Mouse (Mus musculus) cerebellum, adult 11-12 months (tissue): ENCODE measurements at regions not wholly inside any gene's neighbourhood (a gene's known extent, or its start where the extent isn't known, plus 50 kb on each side); places are given as distances from the start of the nearest gene placed in this dataset.

Experiments
- DNase-seq: peaks from one replicate; pipeline ENCODE4 v3.0.0; 2022

DNA sequence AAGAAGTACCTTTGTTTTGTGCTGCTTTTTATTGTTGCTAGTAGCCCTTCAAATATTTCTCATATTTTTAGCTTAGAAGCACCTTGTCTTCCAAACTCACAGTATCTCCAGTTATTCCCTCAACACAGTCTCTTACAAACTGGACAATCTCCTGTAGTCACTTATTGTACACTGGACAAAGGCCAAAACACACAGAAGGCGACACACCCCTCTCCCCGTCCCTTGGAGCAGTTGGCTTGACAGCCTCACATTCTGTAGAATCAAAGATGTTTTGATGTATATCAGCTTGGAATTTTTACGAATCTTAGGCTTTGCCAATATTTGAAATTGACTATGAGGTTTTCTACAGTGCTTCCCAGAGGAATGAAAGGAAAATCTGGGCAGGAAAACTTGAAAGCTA, 309.8 kb upstream of the Gm5148 start:
- DNase-seq = no peak

DNA sequence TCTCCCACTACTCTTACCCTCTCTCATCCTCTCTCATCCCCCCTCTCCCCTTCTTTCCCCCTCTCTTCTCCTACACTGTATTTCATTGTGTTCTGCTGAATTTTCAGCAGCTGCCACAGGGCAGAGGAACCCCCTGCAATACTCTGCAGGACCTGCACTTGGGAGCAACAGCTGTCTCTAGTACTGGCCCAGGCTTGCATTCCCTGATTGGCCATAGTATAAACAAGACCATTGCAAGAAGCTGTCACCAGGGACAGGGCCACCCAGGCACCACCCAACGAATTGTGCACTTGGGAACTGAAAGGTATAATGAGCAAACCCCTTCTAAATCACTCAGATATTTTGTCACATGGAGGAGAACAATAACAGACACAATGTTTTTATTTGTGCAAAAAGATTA, 290.5 kb upstream of the Gm5148 start:
- DNase-seq = no peak

DNA sequence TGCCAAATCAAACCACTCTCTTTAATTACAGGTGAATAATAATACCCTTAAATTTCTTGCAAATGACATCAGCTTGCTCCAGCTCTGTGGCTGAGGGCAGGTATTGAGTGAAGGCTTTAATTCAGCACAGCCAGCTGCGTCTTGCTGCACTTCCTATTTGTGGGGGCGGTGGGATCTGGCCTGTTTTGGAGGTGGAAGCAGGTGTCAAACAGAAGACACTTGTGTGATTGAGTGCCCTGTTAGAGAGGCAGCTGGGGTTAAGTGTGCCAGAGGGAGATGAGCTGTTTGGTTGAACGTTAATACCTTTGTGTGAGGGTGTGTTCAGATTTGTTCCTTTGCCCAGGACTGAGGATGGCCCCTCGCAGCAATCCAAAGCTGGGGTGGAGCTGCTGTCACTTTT, 284.9 kb upstream of the Gm5148 start:
- no peak for DNase-seq

DNA sequence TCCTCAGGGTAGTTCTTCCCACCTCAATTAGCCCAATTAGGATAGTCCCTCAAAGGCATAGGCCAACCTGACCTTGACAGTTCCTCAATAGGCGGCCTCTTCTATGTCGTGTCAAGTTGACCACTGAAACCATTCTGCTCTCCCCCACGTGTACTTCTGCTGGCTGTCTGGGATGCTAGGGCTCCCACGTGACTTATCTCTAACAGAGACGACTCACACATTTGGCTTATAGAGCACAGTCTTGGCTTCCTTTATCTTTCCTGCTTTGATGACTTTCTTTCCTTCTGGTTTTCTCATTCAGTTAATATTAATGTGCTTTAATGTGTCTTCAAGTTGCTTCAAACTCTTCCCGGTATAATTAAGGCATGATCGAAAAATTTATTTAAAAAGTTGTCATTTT, 284.0 kb upstream of the Gm5148 start:
- no peak for DNase-seq

DNA sequence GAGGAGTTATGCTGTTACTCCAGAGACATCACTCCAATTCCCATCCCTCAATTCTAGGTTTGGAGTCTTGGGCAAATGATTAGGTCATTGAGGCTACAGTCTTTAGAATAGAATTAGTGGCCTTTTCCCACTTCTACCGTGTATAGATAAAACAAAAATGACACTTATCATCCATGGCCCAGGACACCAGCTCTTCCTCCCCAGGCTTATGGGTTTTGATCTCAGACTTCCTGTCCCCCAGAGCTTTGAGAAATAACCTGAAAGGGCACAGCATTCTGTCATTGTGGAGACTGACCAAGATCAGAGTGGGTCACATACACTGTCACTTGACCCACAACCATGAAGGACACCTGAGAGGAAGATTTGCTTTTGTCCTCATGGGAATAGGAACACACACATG, 283.3 kb upstream of the Gm5148 start:
- no peak for DNase-seq

DNA sequence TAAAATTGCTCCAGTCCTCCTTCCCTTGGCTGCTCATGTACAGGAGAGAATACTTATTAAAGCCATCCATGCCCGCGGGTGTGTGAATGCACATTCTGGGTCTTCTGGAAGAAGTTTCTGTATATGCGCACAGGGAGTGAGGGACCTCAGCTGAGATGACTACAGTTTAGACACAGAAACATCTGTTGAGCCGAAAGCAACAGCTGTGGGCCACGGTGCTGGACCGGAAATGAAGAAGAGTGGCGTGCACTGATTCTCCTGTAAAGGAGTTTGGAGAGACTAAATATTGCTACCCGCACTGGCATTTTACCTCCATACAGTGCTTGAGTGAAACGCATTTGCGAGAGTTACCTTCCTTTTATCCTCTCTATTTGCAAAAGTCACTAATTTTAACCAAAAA, 278.0 kb upstream of the Gm5148 start:
- DNase-seq = no peak

DNA sequence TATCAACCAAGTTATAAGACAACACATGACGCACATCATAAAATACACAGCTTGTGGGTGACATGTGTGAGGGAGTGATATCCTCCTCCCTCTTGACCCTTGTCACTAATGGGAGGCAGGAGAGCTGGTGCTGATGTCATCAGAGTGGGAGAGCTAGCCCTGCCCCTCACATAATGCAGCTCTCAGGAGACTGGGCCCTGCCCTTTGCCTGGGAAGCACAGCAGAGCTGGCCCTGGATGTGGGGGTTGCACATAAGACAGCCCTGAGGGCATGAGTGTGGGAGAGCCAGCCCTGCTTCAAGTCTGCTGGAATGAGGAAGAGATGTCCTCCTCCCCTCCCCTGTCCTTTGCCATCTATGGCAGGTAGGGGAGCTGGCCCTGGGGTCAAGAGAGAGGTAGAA, 275.5 kb upstream of the Gm5148 start:
- no peak for DNase-seq

DNA sequence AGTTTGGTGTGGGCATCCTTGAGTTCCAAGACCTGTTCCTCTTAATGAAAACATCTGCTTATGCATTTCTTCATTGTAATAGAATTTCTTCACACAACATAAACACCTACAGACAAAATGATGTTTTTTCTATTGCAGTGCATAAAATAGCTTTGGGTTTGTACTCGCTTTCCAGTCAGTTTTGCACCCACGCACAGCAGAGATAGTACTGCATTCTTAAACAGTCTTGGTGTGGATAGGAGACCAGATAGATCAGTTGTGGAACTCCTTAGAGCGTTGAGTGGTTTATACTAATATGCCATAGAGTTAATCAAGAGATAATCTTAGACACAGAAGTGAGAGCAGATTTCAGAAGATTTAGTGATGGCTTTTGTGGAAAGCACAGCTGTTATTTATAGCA, 273.7 kb upstream of the Gm5148 start:
- DNase-seq = no peak

DNA sequence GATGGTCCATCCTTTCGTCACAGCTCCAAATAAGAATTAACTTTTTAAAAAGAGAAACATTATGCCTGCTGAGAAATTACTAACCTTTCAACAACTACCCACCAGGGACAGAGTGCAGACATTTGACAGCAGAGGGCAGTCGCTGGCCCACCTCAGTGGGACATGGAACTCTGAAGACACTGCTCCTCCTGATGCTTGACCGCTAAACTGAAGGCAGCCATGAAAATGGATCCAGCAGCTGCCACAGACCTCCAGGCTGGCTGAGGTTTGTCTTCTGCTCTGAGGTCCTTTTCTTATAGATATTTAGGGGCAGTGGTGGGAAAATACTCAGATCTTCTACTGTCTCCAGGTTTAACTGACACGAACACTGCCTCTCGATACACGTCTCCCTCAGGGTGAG, 265.7 kb upstream of the Gm5148 start:
- DNase-seq = no peak

DNA sequence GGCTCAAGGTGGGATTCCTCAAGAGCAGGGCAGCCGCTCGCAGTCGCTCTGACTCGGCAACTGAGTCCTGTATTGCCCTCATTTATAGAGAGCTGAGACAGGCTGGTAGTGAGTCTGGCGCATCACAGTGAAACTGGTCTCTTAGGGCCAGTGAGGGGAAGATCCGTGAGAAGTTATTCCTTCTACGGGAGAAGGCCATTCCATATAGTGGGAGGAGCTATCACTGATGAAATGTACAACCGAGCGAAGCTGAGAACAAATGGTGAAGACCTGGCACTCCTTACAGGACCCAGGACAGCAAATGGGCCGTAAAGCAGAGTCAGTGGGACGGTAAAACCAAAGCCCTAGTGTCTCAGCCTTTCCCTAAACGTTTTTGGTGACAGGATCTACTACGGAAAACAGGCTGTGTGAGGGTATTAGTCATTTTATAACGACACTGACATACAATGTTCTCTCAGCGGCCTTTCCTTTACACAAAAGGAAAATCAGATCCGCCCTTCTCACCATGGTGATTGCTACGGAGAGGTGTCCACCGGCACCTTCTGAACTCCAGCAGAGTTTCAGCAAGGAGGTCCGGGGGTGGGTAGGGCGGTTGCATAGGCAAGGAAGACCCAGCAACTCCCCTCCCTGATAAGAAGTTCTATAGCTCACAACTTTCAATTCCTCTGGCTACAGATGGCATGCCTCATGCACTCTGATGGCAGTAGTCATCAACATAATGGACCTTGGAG, 263.6 kb upstream of the Gm5148 start:
- no peak for DNase-seq

DNA sequence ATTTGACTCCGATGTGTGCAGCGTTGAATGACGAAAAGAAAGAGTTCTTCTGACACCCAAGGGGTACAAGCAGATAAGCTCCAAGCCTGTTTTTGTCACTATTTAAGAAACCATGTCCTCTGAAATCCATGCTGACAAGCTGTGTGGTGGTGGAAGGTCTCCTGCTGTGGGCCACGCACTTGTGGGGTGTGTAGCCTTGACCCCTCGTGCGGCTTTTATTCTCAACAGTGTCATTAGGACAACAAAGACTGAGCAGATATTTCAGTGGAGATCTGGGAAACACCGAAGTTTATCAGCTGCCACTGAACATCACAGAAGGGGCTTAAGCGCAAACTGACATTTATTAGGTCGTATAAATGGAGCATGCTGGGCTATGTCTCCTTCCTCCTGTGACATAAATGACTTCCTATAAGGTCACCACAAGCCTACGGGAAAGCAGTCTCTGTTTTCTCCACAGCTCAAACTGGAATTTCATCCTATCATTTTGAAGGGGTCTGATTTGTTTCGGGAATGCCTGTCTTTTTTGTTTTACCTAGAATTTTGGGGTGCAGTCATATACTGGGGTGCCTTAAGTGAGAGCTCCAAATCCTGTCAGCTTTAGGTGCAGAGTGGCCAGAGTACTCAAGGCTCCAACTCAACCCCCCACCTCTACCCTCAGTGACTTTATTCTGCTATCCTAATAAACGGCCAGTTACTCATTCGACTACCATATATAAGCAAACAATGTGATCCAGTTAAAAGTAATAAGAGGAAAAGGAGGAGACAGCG, 262.9 kb upstream of the Gm5148 start:
- DNase-seq = no peak

DNA sequence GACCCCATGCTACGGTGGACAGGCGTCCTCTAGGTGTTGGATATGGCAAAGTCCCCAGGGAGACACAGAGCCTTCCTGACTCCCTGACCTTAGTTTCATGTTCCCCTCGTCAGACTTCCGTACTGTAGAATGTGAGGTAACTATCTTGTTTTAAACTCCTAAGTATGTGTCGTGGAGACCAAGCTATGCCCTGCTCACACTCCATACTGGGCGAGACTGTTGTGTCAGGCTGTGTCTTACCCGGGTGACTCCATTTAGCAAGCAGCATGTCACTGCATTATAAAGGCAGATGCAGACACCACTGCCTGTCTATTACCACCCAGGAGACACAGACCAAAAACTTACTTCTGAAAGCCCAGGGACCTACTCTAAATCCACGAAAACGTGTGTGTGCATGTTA, 260.4 kb upstream of the Gm5148 start:
- DNase-seq = no peak

DNA sequence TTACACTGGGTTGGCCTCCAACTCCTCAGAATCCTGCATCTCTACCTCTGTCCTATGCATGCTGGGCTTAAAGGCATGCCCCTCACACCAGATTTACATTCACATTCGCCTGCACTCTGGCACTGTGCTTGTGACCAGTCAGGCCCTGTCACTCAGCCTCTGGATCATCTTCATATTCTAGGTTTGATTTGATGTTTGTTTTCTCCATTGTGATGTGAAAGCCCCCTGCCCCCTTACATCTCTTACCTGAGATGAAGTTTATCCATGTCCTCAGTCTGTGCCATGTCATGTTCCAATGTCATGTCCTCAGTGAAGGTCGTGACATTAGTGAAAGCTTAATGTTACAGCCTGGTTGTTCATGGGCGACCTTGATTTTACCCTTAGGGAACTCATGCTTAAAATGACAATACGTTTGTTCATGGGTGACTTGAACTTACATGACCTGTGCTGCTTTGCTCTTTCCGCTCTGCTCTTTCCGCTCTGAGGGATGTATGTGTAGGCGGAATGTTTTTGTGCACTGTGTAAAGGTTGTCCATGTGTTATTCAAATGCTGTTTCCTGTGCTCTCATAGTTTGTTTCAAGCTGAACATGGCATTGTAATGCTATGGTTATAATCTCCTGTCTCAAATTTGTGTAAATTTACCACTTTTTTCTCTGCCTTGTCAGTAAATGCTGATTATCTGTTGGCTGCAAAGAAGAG, 257.3 kb upstream of the Gm5148 start:
- DNase-seq = no peak

DNA sequence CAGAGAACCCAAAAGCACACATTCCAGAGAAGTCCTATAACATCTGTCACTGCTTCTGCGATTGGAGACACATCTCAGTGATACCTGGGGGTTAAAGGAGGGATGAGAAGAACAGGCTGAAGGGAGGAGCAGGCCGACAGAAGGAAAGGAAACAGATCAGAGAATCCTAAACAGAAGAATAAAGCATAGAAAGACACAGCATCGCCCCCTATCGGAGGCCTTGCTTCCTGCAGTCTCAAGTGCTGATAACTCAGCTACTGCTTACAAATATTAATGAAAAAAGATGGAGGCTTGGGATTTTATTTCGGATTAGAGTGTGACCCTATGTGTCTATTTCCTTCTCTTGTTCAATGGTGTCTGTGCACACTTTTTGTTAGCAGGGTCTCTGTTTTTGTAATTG, 255.6 kb upstream of the Gm5148 start:
- no peak for DNase-seq

DNA sequence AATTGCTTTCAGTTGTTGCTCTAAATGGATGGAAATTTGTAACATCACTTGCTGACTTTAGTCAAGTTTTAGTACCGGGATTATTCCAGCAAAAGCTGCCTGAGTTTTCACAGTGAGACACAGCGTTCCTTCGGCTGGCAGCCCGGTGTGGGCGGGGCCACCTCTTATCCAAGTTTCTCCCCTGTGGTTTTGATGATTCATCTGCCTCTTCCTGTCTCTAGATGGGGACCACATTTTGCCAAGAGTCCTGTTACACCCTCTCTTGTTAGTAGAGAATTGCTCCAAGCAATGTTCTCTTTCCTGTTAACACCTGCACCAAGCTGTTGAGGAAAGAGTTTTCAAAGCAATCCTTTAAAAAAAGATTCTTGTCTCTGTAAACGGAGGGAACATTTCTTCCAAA, 254.2 kb upstream of the Gm5148 start:
- peak; percentile 11 for DNase-seq

DNA sequence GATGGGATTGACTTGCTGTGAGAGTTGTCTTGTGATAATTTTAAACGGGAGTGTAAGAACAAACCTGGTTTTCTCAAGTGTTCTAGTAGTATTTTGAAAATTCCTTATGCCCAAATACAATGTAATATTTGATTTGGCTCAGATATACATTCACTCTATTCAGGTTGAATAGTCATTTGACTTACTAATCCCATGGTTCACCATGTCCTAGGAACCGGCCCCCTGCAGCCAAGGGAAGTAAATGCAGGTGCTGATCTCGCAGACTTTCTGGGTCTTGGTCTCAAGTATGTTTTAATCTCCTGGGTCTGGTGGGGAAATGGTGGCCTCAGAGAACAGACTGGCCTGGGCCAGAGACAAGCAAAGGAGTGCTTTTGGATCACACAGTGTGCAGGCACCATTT, 253.2 kb upstream of the Gm5148 start:
- DNase-seq = no peak

DNA sequence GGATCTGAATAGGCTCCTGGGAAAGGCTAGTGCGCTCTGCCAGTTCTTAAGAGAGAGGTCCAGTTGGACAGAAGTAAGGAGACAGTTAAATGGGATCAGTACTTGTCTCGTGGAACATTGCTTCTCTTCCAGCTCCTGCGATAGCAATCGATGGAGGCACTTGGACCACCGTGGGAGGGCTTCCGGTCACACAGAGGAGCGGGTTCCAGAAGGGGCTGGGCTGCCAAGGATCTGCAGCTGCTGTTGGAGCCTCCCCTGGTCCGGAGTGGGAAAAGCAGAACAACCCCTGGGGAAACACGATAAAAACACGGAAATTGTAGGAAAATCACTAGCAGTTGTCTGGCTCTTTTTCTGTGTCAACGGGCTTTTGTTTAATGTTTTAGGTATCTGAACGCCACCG, 252.3 kb upstream of the Gm5148 start:
- peak; percentile 7 for DNase-seq

DNA sequence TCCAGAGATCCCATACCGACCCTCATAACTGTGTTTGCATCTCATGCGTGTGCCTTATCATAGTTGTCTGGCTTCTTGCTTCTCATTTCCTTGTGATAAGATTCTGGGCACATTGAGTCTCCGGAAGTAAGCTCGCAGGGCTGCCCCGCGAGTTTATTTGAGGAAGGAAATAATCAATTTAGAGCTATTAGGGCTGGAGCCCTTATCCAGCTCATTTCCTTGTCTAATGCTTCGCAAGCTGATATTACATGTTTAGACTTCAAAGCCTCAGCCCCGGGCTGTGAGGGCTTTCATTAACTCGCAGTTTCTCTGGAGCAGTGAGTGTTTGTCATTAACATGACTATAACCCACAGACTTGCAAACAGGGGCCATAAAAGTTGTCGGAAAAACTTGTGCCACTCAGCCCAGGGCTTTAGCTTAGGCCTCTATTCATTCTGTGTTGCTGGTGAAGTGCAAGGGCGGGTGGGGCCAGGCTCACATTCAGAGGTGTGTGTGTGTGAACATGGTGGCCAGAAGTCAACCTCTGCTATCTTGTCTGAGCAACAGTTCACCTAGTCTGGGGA, 251.0 kb upstream of the Gm5148 start:
- DNase-seq = no peak

DNA sequence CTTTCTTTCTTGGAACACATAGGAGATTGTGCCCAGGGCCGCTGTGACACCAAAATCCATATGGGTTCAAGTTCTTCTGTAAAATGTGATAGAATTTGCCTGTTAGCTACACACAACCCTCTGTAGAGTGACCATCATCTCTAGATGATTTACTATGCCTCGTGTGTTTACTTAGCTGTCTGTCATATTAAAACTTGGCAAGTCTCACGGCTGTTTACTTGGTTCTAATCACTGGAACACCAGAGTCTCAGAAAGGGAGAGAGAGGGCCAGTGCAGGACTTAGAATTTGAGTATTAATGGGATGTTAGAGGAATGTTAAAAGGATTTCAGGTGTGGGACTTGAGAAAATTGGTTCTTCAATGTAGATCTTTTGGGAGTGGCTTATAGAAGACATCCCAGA, 248.6 kb upstream of the Gm5148 start:
- DNase-seq = no peak

DNA sequence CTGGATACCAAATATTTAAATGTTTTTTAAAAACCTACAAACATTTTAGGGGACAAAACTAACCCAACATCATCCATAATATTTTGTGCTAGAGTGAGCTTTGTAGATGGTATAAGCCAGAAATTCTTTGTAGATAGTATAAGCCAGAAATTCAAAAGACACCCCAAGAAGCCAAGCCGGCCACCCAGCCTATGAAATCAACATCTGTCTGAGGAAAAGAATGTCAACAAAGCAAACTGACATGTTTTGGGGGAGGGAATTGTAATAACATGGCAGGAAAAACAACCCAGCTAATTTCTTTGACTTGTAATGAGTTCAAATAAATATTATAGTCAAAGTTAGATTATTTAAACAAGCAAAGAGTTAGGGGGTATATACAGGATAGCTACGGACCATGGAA, 246.9 kb upstream of the Gm5148 start:
- DNase-seq = no peak

DNA sequence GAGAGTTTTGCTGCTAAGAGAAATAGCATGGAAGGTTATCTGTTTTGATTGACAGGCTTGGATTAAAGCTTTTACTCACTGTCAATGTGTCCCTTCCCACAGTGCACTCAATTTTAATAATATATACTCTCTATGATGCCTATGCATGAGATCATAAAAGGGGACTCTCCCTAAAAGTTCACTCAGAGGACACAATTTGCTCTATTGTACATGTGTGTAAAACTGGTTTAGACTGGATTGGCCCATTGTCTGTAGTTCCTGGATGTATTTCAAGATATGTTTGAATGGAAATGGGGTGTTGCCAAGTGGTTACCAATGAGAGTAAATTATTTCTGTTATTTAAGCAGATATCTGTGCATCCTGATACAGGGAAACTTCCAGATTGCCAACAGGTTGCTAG, 244.4 kb upstream of the Gm5148 start:
- no peak for DNase-seq

DNA sequence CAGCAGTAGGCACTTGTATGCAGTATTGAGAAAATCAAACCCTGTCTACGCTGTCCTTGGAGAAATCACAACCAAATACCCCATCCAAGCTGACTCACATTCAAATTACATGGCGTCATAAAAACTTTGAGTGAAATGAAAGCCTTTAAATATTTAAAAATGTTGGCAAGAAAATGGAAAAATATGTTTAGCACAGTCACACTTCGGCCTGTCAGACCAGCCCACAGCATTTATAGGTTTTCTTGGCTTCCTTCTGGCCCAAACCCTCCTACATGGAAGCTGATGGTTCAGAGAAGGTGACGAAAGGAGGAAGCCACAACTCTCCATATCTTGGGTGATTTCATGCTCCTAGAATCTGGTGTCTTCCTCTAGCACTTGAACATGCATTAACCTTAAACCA, 240.9 kb upstream of the Gm5148 start:
- no peak for DNase-seq

DNA sequence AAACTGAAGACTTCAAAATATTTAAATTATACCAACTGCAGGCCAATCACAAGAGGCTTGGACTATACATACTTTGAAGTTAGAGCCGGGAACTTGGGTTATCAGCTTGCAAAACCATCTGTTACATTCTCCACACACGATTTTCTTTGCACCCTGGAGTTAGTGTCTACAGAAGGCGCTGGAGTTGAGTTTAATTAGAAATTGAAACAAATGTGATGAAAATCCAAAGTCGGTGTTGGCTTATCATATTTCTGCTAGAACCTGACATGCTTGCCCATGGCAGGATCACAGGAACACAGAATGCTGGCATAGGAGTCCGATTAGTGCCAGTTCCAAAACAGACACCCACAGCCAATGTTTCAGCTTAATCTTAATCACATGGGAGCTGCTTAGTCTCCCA, 239.8 kb upstream of the Gm5148 start:
- no peak for DNase-seq

DNA sequence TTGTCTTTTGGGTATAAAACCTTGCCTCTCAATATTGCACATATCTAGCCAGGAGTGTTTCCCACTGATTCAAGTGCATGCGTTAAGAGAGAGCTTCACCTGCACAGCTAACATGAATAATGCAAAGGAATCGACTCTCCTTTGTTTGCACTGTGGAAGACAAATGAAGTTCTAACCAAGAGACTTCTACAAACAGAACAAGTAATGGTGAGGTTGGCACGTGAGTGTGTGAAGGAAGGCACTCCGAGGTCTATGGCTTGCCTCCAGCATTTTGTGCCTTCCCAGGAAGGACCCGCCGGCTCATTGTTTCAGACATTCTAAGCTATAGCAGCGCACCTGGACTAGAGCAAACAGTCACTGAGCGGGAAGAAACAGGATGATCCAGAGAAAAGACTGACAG, 238.5 kb upstream of the Gm5148 start:
- no peak for DNase-seq
